Mouse (Mus musculus) stomach, postnatal 0 days (tissue): ENCODE results near the gene 0610010F05Rik. TPM values are rescaled to one million over a fixed set of nuclear protein-coding genes. Genes with fewer than 3 reads are reported as not detected.
A peak's percentile ranks its signal among the peaks of the same experiment; 100 is the strongest.

ENCODE experiments used
- ATAC-seq: fragments of 200-750 bp; cut with Nextera tagmentation; 2 replicates; pipeline ENCODE4 v1.8.0; 2017; ENCODE audit not compliant: low FRiP score, low TSS enrichment
- DNase-seq: peaks from one replicate; pipeline ENCODE4 v3.0.0-alpha.2; 2016; ENCODE audit warnings: low spot score
- H3K27ac ChIP-seq: fragments of 300-500 bp; sonication (generic); replicated peaks from 2 replicates; pipeline ENCODE4 v1.5.1; 2014; ENCODE audit warnings: mild to moderate bottlenecking, control low read depth
- H3K27me3 ChIP-seq: fragments of 300-500 bp; sonication (generic); 2 replicates; pipeline ENCODE4 v1.6.1; 2014; ENCODE audit warnings: low read length; ENCODE audit not compliant: control insufficient read depth, insufficient read depth
- H3K36me3 ChIP-seq: fragments of 300-500 bp; sonication (generic); 2 replicates; pipeline ENCODE4 v1.6.1; 2014; ENCODE audit warnings: low read length, mixed read lengths; ENCODE audit not compliant: control insufficient read depth, insufficient read depth
- H3K4me1 ChIP-seq: fragments of 300-500 bp; sonication (generic); replicated peaks from 2 replicates; pipeline ENCODE4 v1.6.1; 2014; ENCODE audit warnings: antibody characterized with exemption; ENCODE audit not compliant: control insufficient read depth, insufficient read depth
- H3K4me2 ChIP-seq: fragments of 300-500 bp; sonication (generic); replicated peaks from 2 replicates; pipeline ENCODE4 v1.6.1; 2014; ENCODE audit warnings: low read depth, mild to moderate bottlenecking, control low read depth, moderate library complexity
- H3K4me3 ChIP-seq: fragments of 300-500 bp; sonication (generic); 2 replicates; pipeline ENCODE4 v1.5.1; 2014; ENCODE audit warnings: low read depth, low read length, control low read depth
- H3K9ac ChIP-seq: fragments of 300-500 bp; sonication (generic); 2 replicates; pipeline ENCODE4 v1.6.1; 2014; ENCODE audit warnings: mild to moderate bottlenecking, low read length, control low read depth, mixed read lengths
- H3K9me3 ChIP-seq: fragments of 300-500 bp; sonication (generic); 2 replicates; pipeline ENCODE4 v1.6.1; 2016; ENCODE audit warnings: low read length; ENCODE audit not compliant: control insufficient read depth
- CTCF ChIP-seq: IDR thresholded peaks from 2 replicates; pipeline ENCODE4 v1.5.1; 2016; ENCODE audit warnings: antibody characterized with exemption, low read depth, mild to moderate bottlenecking, moderate library complexity
- EP300 ChIP-seq: optimal IDR thresholded peaks from 2 replicates; pipeline ENCODE3; 2016; ENCODE audit warnings: antibody characterized with exemption
- WGBS: fragments of 180-500 bp; shearing (Covaris S2); extraction: QIAGEN DNeasy Blood & Tissue Kit; methylation state at CpG from one replicate; pipeline ENCODE4 v1.1.7; 2014; 5-methylcytosine and 5-hydroxymethylcytosine counted together
- polyA plus RNA-seq: library from polyadenylated mRNA; unstranded; fragments of >200 nt; fragmentation: Nextera tagmentation; extraction: Ambion mirVana; gene quantifications from 2 replicates; pipeline ENCODE4 v1.2.1, GENCODE M21; 2015

The 0610010F05Rik gene
- polyA plus RNA-seq = 14.5 and 15.8 TPM in 2 replicates

DNA sequence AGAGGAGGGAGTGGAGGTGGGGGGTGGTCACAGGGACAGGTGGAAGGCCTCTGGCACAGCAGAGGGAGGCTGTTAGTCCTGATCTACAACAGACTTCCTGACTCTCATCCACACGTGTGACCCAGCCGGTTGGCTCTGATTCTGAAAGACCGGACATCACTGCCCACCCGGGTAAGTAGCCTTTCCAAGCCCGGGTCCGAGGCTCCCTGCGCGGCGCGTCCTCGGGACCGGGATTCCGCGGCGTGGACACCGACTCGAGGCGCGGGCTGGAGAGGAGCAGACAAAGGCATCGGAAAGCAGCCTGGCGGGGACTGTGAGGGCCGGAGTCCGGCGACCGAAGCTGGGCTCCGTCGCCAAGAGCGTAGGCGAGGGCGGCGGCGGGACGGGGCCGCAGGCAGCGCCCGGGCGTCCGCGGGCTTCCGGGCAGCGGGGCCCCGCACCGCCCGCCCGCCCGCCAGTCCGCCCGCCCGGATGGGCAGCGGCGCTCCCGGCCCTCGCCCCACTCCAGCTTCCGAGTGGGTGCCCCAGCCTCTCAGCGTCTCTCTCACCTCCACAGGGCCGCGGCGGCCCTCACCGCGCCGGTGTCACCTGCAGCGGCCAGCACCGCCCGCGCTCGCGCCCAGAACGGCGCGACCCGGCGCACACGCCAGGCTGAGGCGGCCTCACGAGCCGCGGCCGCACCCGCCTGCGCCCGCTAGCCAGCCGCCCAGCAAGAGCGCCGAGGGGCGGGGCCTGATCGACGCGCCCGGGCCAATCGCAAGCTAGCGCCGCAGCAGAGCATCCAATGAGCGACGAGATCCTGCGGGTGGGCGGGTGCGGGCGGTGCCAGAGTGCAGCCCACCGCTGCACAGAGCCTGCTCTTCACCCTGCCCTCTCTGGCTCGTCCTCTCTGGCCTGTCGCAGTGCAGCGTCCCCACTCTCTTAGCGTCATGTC, at the start of gene 0610010F05Rik:
TSS of gene 0610010F05Rik (minus strand) at position 695 of the 934 bp plus-strand sequence.
- WGBS = under 1% methylated on average over 57 of the region's 103 CpGs
- ATAC-seq = peak; percentile 99
- H3K9me3 ChIP-seq = no peaks in the 10 kb centered on the region
- DNase-seq = peak; percentile 95
- peak within 1 kb of the TSS; percentile 91 for H3K9ac ChIP-seq
- peak within 1 kb of the TSS; percentile 78 for H3K4me3 ChIP-seq
- no peaks in the 10 kb centered on the region for H3K36me3 ChIP-seq
- no peaks in the 10 kb centered on the region for H3K27me3 ChIP-seq
- TF ChIP-seq EP300 = no peak
- no peak for TF ChIP-seq CTCF
- peak within 1 kb of the TSS; percentile 86 for H3K27ac ChIP-seq
- peak within 1 kb of the TSS; percentile 87 for H3K4me2 ChIP-seq
- no peaks in the 10 kb centered on the region for H3K4me1 ChIP-seq

GRCm38 (mm10) chr11:23682561-23682960, 49.1 kb upstream of the 0610010F05Rik start:
- H3K4me3 ChIP-seq = no peak overlapping the region
- H3K4me2 ChIP-seq = no peak overlapping the region
- H3K36me3 ChIP-seq = no peaks in the 10 kb centered on the region; the same call in 1 of the 2 replicates
- no peak overlapping the region for H3K27ac ChIP-seq
- no peaks in the 10 kb centered on the region for H3K9me3 ChIP-seq
- no peak for DNase-seq
- TF ChIP-seq CTCF (no peak), EP300 (no peak)
- no peak for ATAC-seq
- H3K4me1 ChIP-seq = no peaks in the 10 kb centered on the region
- WGBS = 86% methylated on average over 5 of the region's 5 CpGs
- H3K9ac ChIP-seq = no peak overlapping the region
- H3K27me3 ChIP-seq = no peaks in the 10 kb centered on the region

GRCm38 (mm10) chr11:23680435-23680950, 47.1 kb upstream of the 0610010F05Rik start:
- peaks cover 3% of the 10 kb centered on the region; the same call in 1 of the 2 replicates for H3K36me3 ChIP-seq
- no peak for DNase-seq
- no peak overlapping the region for H3K27ac ChIP-seq
- H3K27me3 ChIP-seq = no peaks in the 10 kb centered on the region
- H3K4me2 ChIP-seq = no peak overlapping the region
- ATAC-seq = no peak
- H3K4me1 ChIP-seq = no peaks in the 10 kb centered on the region
- no peaks in the 10 kb centered on the region for H3K9me3 ChIP-seq
- no peak overlapping the region for H3K9ac ChIP-seq
- TF ChIP-seq CTCF (no peak), EP300 (no peak)
- 89% methylated on average over 6 of the region's 6 CpGs for WGBS
- no peak overlapping the region for H3K4me3 ChIP-seq

GRCm38 (mm10) chr11:23679044-23679642, 45.7 kb upstream of the 0610010F05Rik start:
- WGBS = 33% methylated on average over 3 of the region's 3 CpGs
- ATAC-seq (peak; percentile 24; the same call in 1 of the 2 replicates), DNase-seq (peak; percentile 51)
- TF ChIP-seq EP300 (no peak), CTCF (peak; percentile 92)
- Histone ChIP-seq H3K4me1 (no peaks in the 10 kb centered on the region), H3K27ac (no peak overlapping the region), H3K36me3 (peaks cover 3% of the 10 kb centered on the region), H3K9ac (no peak overlapping the region), H3K4me2 (no peak overlapping the region), H3K9me3 (no peaks in the 10 kb centered on the region), H3K27me3 (no peaks in the 10 kb centered on the region), H3K4me3 (no peak overlapping the region)

DNA sequence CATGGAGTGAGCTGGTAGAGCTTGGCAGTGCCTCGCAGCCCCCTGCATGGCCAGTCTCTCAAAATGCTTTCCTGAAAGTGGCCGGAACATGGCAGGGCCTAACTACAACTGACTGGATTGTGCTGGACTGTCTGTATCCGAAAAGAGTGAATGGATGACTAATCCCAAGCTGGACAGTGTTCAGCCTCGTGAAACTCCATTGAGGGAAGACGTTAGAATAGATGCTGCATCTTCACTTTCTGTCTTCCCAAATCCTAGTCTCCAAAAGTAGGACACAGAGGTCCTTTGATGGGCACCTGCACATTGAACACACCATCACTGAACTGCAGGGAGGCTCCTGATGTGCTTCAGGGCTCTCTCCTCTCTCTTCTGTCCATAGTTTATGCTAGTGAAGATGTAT, 42.7 kb upstream of the 0610010F05Rik start:
- DNase-seq (no peak), ATAC-seq (no peak)
- Histone ChIP-seq H3K4me1 (no peaks in the 10 kb centered on the region), H3K4me3 (no peak overlapping the region), H3K27me3 (no peaks in the 10 kb centered on the region), H3K27ac (no peak overlapping the region), H3K9ac (no peak overlapping the region), H3K9me3 (no peaks in the 10 kb centered on the region), H3K4me2 (no peak overlapping the region), H3K36me3 (peaks cover 8% of the 10 kb centered on the region)
- 80% methylated on average over 5 of the region's 5 CpGs for WGBS
- TF ChIP-seq CTCF (no peak), EP300 (no peak)
